Mouse (Mus musculus) hindbrain, postnatal 0 days (tissue): ENCODE results near the gene Vcl. TPM values are rescaled to one million over a fixed set of nuclear protein-coding genes. Genes with fewer than 3 reads are reported as not detected.

Experiments
- ATAC-seq: fragments of 200-750 bp; cut with Nextera tagmentation; 2 replicates; pipeline ENCODE4 v1.8.0; 2017; ENCODE audit warnings: mild to moderate bottlenecking, moderate TSS enrichment, moderate library complexity
- DNase-seq: peaks from one replicate; pipeline ENCODE4 v3.0.0-alpha.2; 2015; ENCODE audit warnings: low spot score
- H3K27ac ChIP-seq: fragments of 300-500 bp; sonication (generic); 2 replicates; pipeline ENCODE4 v1.5.1; 2014; ENCODE audit warnings: mild to moderate bottlenecking
- H3K27me3 ChIP-seq: fragments of 300-500 bp; sonication (generic); 2 replicates; pipeline ENCODE4 v1.6.1; 2014; ENCODE audit warnings: low read length, mixed read lengths; ENCODE audit not compliant: insufficient read depth
- H3K36me3 ChIP-seq: fragments of 300-500 bp; sonication (generic); 2 replicates; pipeline ENCODE4 v1.6.1; 2014; ENCODE audit warnings: low read length, mixed read lengths; ENCODE audit not compliant: insufficient read depth
- H3K4me1 ChIP-seq: fragments of 300-500 bp; sonication (generic); 2 replicates; pipeline ENCODE4 v1.6.1; 2014; ENCODE audit warnings: antibody characterized with exemption, low read length, mixed read lengths; ENCODE audit not compliant: insufficient read depth
- H3K4me2 ChIP-seq: fragments of 300-500 bp; sonication (generic); 2 replicates; pipeline ENCODE4 v1.6.1; 2014; ENCODE audit warnings: low read depth, mild to moderate bottlenecking, low read length, moderate library complexity, mixed read lengths
- H3K4me3 ChIP-seq: fragments of 300-500 bp; sonication (generic); 2 replicates; pipeline ENCODE4 v1.5.1; 2014; ENCODE audit warnings: low read length
- H3K9ac ChIP-seq: fragments of 300-500 bp; sonication (generic); replicated peaks from 2 replicates; pipeline ENCODE4 v1.6.1; 2014; ENCODE audit warnings: mild to moderate bottlenecking, low read length, moderate library complexity, mixed read lengths
- H3K9me3 ChIP-seq: fragments of 300-500 bp; sonication (generic); 2 replicates; pipeline ENCODE4 v1.6.1; 2016; ENCODE audit warnings: low read length, mixed read lengths
- CTCF ChIP-seq: IDR thresholded peaks from 2 replicates; pipeline ENCODE4 v1.5.1; 2016; ENCODE audit warnings: antibody characterized with exemption, control low read depth, low read depth
- WGBS: fragments of 180-500 bp; shearing (Covaris S2); extraction: QIAGEN DNeasy Blood & Tissue Kit; methylation state at CpG from one replicate; pipeline ENCODE4 v1.1.7; 2014; 5-methylcytosine and 5-hydroxymethylcytosine counted together
- polyA plus RNA-seq: library from polyadenylated mRNA; unstranded; fragments of >200 nt; fragmentation: Nextera tagmentation; extraction: Ambion mirVana; gene quantifications from 2 replicates; pipeline ENCODE4 v1.2.1, GENCODE M21; 2015
- total RNA-seq: library from RNA; depleted of rRNA; stranded (reverse); fragments of >200 nt; gene quantifications from 2 replicates; pipeline ENCODE4 v1.2.3, GENCODE M21; 2014

Vcl gene
- total and polyA plus RNA-seq, 2 experiments from 2014 or later: 10.4 to 24.3 TPM

GRCm38 (mm10) chr14:20983832-20984231 lies 54.6 kb downstream of the Vcl start:
- Histone ChIP-seq H3K36me3 (no peaks in the 10 kb centered on the region), H3K27me3 (no peaks in the 10 kb centered on the region), H3K9me3 (no peaks in the 10 kb centered on the region), H3K4me1 (no peaks in the 10 kb centered on the region), H3K4me2 (no peak overlapping the region), H3K4me3 (no peak overlapping the region), H3K27ac (no peak overlapping the region), H3K9ac (no peak overlapping the region)
- ATAC-seq (peak; percentile 66), DNase-seq (peak; percentile 69)
- no peak for TF ChIP-seq CTCF
- WGBS: 46% methylated on average over 2 of the region's 2 CpGs

- Histone ChIP-seq H3K27me3 (no peaks in the 10 kb centered on the region), H3K4me3 (no peak overlapping the region), H3K36me3 (no peaks in the 10 kb centered on the region), H3K4me2 (no peak overlapping the region), H3K9me3 (no peaks in the 10 kb centered on the region), H3K4me1 (no peaks in the 10 kb centered on the region), H3K9ac (no peak overlapping the region), H3K27ac (no peak overlapping the region)
- ATAC-seq: no peak
- DNase-seq: no peak
- 54% methylated on average over 3 of the region's 3 CpGs for WGBS
- no peak for TF ChIP-seq CTCF
Observed at GRCm38 (mm10) chr14:20985482-20985881, 56.3 kb downstream of the Vcl start.

GRCm38 (mm10) chr14:20991492-20991891 lies 62.3 kb downstream of the Vcl start:
- Histone ChIP-seq H3K36me3 (no peaks in the 10 kb centered on the region), H3K4me3 (no peak overlapping the region), H3K27ac (no peak overlapping the region), H3K9ac (no peak overlapping the region), H3K4me1 (no peaks in the 10 kb centered on the region), H3K27me3 (no peaks in the 10 kb centered on the region), H3K9me3 (no peaks in the 10 kb centered on the region), H3K4me2 (no peak overlapping the region)
- no peak for TF ChIP-seq CTCF
- 94% methylated on average over 1 of the region's 1 CpGs for WGBS
- ATAC-seq (no peak), DNase-seq (no peak)

GRCm38 (mm10) chr14:20993067-20993691 lies 64.0 kb downstream of the Vcl start:
- Histone ChIP-seq H3K9me3 (no peaks in the 10 kb centered on the region), H3K4me2 (no peak overlapping the region), H3K27me3 (no peaks in the 10 kb centered on the region), H3K36me3 (no peaks in the 10 kb centered on the region), H3K4me3 (no peak overlapping the region), H3K27ac (no peak overlapping the region), H3K4me1 (no peaks in the 10 kb centered on the region), H3K9ac (no peak overlapping the region)
- WGBS: 43% methylated on average over 3 of the region's 3 CpGs
- peak; percentile 81 for DNase-seq
- TF ChIP-seq CTCF: peak; percentile 83
- 0 out of 2 replicates have a peak, but pooled peaks have one; percentile 38 for ATAC-seq

- TF ChIP-seq CTCF: 0 out of 2 replicates have a peak, but pooled peaks have one; percentile 2
- ATAC-seq (no peak), DNase-seq (peak; percentile 18)
- no peak overlapping the region for H3K4me3 ChIP-seq
- WGBS: 60% methylated on average over 3 of the region's 3 CpGs
- H3K27me3 ChIP-seq: no peaks in the 10 kb centered on the region
- H3K4me2 ChIP-seq: no peak overlapping the region
- no peaks in the 10 kb centered on the region for H3K36me3 ChIP-seq
- no peak overlapping the region for H3K27ac ChIP-seq
- no peaks in the 10 kb centered on the region for H3K4me1 ChIP-seq
- no peak overlapping the region for H3K9ac ChIP-seq
- H3K9me3 ChIP-seq: no peaks in the 10 kb centered on the region
Observed at GRCm38 (mm10) chr14:20994475-20994874, 65.3 kb downstream of the Vcl start.

- no peak for TF ChIP-seq CTCF
- 95% methylated on average over 2 of the region's 2 CpGs for WGBS
- H3K27ac ChIP-seq: no peak overlapping the region
- H3K27me3 ChIP-seq: no peaks in the 10 kb centered on the region
- ATAC-seq (no peak), DNase-seq (no peak)
- no peaks in the 10 kb centered on the region for H3K4me1 ChIP-seq
- no peak overlapping the region for H3K9ac ChIP-seq
- H3K9me3 ChIP-seq: no peaks in the 10 kb centered on the region
- H3K4me2 ChIP-seq: no peak overlapping the region
- no peak overlapping the region for H3K4me3 ChIP-seq
- H3K36me3 ChIP-seq: no peaks in the 10 kb centered on the region
Observed at GRCm38 (mm10) chr14:20995497-20995896, 66.3 kb downstream of the Vcl start.

- ATAC-seq (no peak), DNase-seq (no peak)
- no peaks in the 10 kb centered on the region for H3K9me3 ChIP-seq
- no peaks in the 10 kb centered on the region for H3K27me3 ChIP-seq
- no peak overlapping the region for H3K9ac ChIP-seq
- no peak overlapping the region for H3K4me3 ChIP-seq
- WGBS: 60% methylated on average over 5 of the region's 5 CpGs
- no peak for TF ChIP-seq CTCF
- H3K36me3 ChIP-seq: peaks cover 4% of the 10 kb centered on the region; the same call in 1 of the 2 replicates
- no peak overlapping the region for H3K27ac ChIP-seq
- H3K4me1 ChIP-seq: no peaks in the 10 kb centered on the region
- H3K4me2 ChIP-seq: no peak overlapping the region
Observed at GRCm38 (mm10) chr14:20996361-20996760, 67.2 kb downstream of the Vcl start.
